Mouse (Mus musculus): ENCODE data around the gene Azin2. TPM values are rescaled to one million over a fixed set of nuclear protein-coding genes. Genes with fewer than 3 reads are reported as not detected.

Gene Azin2
- polyA plus RNA-seq, 1 experiment from 2014 or later = 21.3 TPM

GRCm38 (mm10) chr4:128976577-128976976, 14.3 kb upstream of the Azin2 start:
- Histone ChIP-seq H3K4me2 (replicated peaks) (no peak overlapping the region), H3K36me3 (no peaks in the 10 kb centered on the region)
- 92% methylated on average over 4 of the region's 4 CpGs for WGBS

DNA sequence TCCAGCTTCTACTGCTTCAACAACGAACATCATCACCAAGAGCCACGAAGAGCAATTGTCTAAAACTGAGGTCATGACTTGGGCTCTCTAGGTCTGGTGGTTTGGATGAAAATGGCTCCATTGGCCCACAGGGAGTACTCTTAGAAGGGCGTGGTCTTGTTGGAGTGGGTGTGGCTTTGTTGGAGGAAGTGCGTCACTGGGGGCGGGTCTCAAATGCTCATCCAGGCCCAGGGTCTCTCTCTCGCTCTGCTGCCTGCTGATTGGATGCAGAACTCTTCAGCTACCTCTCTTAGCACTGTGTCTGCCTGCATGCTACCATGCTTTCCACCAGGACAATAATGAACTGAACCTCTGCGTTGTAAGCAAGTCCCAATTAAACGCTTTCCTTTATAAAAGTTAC, 12.4 kb upstream of the Azin2 start:
- H3K27me3 ChIP-seq = no peaks in the 10 kb centered on the region
- 84% methylated on average over 8 of the region's 8 CpGs for WGBS
- no peak for ATAC-seq
- no peak overlapping the region for H3K27ac ChIP-seq
- no peak overlapping the region for H3K4me3 ChIP-seq (replicated peaks)
- no peak overlapping the region for H3K4me2 ChIP-seq (replicated peaks)
- no peaks in the 10 kb centered on the region for H3K4me1 ChIP-seq (replicated peaks)
- H3K9me3 ChIP-seq = no peaks in the 10 kb centered on the region
- H3K9ac ChIP-seq (replicated peaks) = no peak overlapping the region
- no peaks in the 10 kb centered on the region for H3K36me3 ChIP-seq

More at GRCm38 (mm10) chr4:128976577-128976976, 14.3 kb upstream of the Azin2 start:
- no peaks in the 10 kb centered on the region for H3K27me3 ChIP-seq
- no peaks in the 10 kb centered on the region for H3K4me1 ChIP-seq (replicated peaks)
- H3K27ac ChIP-seq = no peak overlapping the region
- no peaks in the 10 kb centered on the region for H3K9me3 ChIP-seq
- no peak overlapping the region for H3K4me3 ChIP-seq (replicated peaks)
- ATAC-seq = no peak
- H3K9ac ChIP-seq (replicated peaks) = no peak overlapping the region

DNA sequence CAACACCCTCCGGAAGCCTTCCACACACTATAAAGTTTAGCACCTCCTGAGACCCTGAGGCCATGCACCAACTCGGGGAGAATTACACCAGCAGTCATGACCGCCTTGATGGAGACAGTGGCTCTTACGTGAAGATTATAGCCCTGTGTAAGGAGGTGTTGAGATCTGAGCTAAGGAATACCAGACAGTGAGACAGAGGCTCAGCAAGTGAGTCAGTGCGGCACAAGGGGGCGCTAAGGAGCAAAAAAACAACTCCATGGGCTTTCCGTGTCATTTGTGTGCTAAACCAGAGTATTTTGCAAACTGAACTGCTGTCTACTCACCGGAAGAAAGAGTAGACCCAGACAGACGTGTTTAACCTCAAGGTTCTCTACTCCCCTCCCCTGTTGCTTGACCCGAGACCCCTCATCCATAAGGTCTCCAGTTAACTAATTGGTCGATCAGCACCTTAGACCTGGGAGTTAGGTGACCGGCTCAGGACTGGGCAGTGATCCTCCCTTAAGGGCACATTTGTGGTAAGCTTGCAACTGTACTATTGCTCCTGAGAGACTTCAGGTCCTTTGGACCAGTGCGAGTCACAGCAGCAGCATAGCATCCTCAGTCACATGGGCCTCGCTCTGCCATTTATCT, 8.9 kb upstream of the Azin2 start:
- ATAC-seq = peak; percentile 71
- 45% methylated on average over 14 of the region's 14 CpGs for WGBS
- H3K9ac ChIP-seq (replicated peaks) = no peak overlapping the region

DNA sequence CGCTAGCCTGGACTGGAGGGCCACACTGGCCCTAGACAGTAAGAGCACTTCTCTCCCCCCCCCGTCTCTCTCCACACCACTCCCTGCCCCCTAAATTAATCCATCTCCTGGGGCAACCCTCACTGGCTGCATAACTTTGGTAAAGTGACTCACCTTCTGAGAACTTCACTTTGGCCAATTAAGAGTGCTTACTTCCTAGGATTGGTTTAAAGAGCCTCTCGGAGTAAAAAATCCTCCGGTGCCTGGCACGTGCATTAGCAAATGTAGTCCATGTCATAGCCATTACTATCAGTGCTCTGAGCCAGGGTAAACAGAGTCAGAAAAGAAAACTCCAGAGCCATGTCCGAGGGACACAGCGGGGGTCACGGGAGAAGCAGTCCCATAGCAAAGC, 8.2 kb upstream of the Azin2 start:
- 78% methylated on average over 6 of the region's 8 CpGs for WGBS
- no peaks in the 10 kb centered on the region for H3K9me3 ChIP-seq

More for the DNA sequence above, 8.9 kb upstream of the Azin2 start:
- Histone ChIP-seq H3K4me1 (replicated peaks) (peaks cover 18% of the 10 kb centered on the region), H3K4me2 (replicated peaks) (no peak overlapping the region), H3K27ac (no peak overlapping the region), H3K36me3 (no peaks in the 10 kb centered on the region), H3K4me3 (replicated peaks) (no peak overlapping the region), H3K27me3 (no peaks in the 10 kb centered on the region), H3K9me3 (no peaks in the 10 kb centered on the region)

GRCm38 (mm10) chr4:128969607-128970416, 7.6 kb upstream of the Azin2 start:
- Histone ChIP-seq H3K27me3 (peaks cover 4% of the 10 kb centered on the region), H3K9ac (replicated peaks) (no peak overlapping the region), H3K4me2 (replicated peaks) (no peak overlapping the region), H3K9me3 (no peaks in the 10 kb centered on the region), H3K4me3 (replicated peaks) (no peak overlapping the region), H3K27ac (no peak overlapping the region), H3K36me3 (no peaks in the 10 kb centered on the region), H3K4me1 (replicated peaks) (peaks cover 18% of the 10 kb centered on the region)
- no peak for ATAC-seq
- 81% methylated on average over 18 of the region's 18 CpGs for WGBS

More for the DNA sequence above, 8.2 kb upstream of the Azin2 start:
- H3K4me1 ChIP-seq (replicated peaks) = peaks cover 18% of the 10 kb centered on the region
- no peaks in the 10 kb centered on the region for H3K27me3 ChIP-seq
- no peak overlapping the region for H3K9ac ChIP-seq (replicated peaks)
- H3K27ac ChIP-seq = no peak overlapping the region
- no peaks in the 10 kb centered on the region for H3K36me3 ChIP-seq
- H3K4me3 ChIP-seq (replicated peaks) = no peak overlapping the region
- no peak for ATAC-seq
- H3K4me2 ChIP-seq (replicated peaks) = no peak overlapping the region

GRCm38 (mm10) chr4:128969081-128969480, 6.8 kb upstream of the Azin2 start:
- ATAC-seq = no peak
- Histone ChIP-seq H3K4me3 (replicated peaks) (no peak overlapping the region), H3K9ac (replicated peaks) (no peak overlapping the region), H3K4me1 (replicated peaks) (peaks cover 18% of the 10 kb centered on the region), H3K9me3 (no peaks in the 10 kb centered on the region), H3K27me3 (peaks cover 6% of the 10 kb centered on the region), H3K36me3 (no peaks in the 10 kb centered on the region), H3K4me2 (replicated peaks) (no peak overlapping the region), H3K27ac (no peak overlapping the region)
- 80% methylated on average over 5 of the region's 5 CpGs for WGBS

GRCm38 (mm10) chr4:128966751-128967150, 4.5 kb upstream of the Azin2 start:
- Histone ChIP-seq H3K9ac (replicated peaks) (peak overlapping the region; percentile 37; the same call in 1 of the 2 replicates), H3K36me3 (no peaks in the 10 kb centered on the region), H3K4me1 (replicated peaks) (peaks cover 27% of the 10 kb centered on the region), H3K27me3 (peaks cover 6% of the 10 kb centered on the region), H3K4me2 (replicated peaks) (peak overlapping the region; percentile 28; the same call in 1 of the 2 replicates), H3K4me3 (replicated peaks) (no peak overlapping the region), H3K27ac (peak overlapping the region; percentile 69), H3K9me3 (no peaks in the 10 kb centered on the region)
- WGBS = 16% methylated on average over 7 of the region's 7 CpGs
- no peak for ATAC-seq

DNA sequence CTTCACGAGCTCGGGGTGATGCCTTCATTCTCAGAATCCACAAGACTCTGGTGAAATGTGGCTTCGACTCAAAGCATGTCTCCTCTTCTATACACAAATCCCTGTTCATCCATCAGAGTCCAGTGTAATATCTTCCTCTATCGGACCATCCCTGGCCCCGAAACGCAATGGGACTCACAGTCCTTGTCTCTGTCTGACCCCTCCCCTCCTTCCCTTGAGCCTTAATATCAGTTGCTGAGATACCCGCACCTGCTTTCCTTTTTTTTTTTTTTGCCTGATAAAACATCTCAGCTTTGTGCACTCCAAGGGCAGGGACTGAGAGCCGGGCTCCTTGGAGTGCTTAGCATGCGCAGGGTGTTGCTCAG, 666 bp upstream of the Azin2 start:
- no peaks in the 10 kb centered on the region for H3K9me3 ChIP-seq
- H3K27me3 ChIP-seq = peaks cover 14% of the 10 kb centered on the region
- WGBS = 3% methylated on average over 9 of the region's 9 CpGs
- peaks cover 43% of the 10 kb centered on the region for H3K4me1 ChIP-seq (replicated peaks)
- peak overlapping the region; percentile 72 for H3K27ac ChIP-seq
- H3K4me2 ChIP-seq (replicated peaks) = peak overlapping the region; percentile 92
- ATAC-seq = peak; percentile 10; the same call in 1 of the 2 replicates
- H3K4me3 ChIP-seq (replicated peaks) = peak overlapping the region; percentile 64
- peak overlapping the region; percentile 84 for H3K9ac ChIP-seq (replicated peaks)
- H3K36me3 ChIP-seq = no peaks in the 10 kb centered on the region

- WGBS = 5% methylated on average over 16 of the region's 16 CpGs
- H3K27ac ChIP-seq = no peak overlapping the region
- H3K9ac ChIP-seq (replicated peaks) = peak overlapping the region; percentile 84
- peaks cover 31% of the 10 kb centered on the region for H3K4me1 ChIP-seq (replicated peaks)
- no peaks in the 10 kb centered on the region for H3K9me3 ChIP-seq
- peak overlapping the region; percentile 92 for H3K4me2 ChIP-seq (replicated peaks)
- peaks cover 14% of the 10 kb centered on the region for H3K27me3 ChIP-seq
- ATAC-seq = no peak
- H3K4me3 ChIP-seq (replicated peaks) = peak overlapping the region; percentile 64
- no peaks in the 10 kb centered on the region for H3K36me3 ChIP-seq
These were observed 777 bp downstream of the Azin2 start for GRCm38 (mm10) chr4:128961301-128962028.

- Histone ChIP-seq H3K27me3 (peaks cover 9% of the 10 kb centered on the region), H3K9ac (replicated peaks) (no peak overlapping the region), H3K4me2 (replicated peaks) (no peak overlapping the region), H3K27ac (no peak overlapping the region), H3K4me1 (replicated peaks) (peaks cover 38% of the 10 kb centered on the region), H3K9me3 (no peaks in the 10 kb centered on the region), H3K4me3 (replicated peaks) (no peak overlapping the region), H3K36me3 (no peaks in the 10 kb centered on the region)
- ATAC-seq = no peak
- 92% methylated on average over 17 of the region's 17 CpGs for WGBS
These were observed 2.6 kb downstream of the Azin2 start for GRCm38 (mm10) chr4:128959676-128960075.

DNA sequence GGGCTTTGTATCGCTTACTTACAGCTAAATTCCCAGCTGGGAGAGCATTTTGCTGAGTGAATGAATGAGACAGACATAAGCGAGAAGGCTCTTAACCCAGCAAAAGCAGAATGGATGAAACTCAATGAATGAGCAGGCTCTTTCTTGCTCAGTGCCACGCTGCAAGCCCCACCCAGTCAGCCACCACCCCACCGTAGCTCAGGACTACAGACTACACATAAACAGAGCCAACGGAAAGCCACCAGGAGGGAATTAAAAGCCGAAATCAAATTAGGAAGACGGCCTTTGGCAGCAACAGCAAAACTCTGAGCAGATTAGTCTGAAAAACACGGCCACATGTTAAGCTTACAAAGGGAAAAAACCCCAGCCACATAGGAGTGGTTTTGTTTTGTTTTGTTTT, 3.4 kb downstream of the Azin2 start:
- WGBS = 51% methylated on average over 8 of the region's 8 CpGs
- no peak for ATAC-seq
- H3K9ac ChIP-seq (replicated peaks) = no peak overlapping the region
- H3K4me2 ChIP-seq (replicated peaks) = no peak overlapping the region
- H3K27ac ChIP-seq = no peak overlapping the region
- peaks cover 38% of the 10 kb centered on the region for H3K4me1 ChIP-seq (replicated peaks)
- no peaks in the 10 kb centered on the region for H3K36me3 ChIP-seq
- peaks cover 8% of the 10 kb centered on the region for H3K27me3 ChIP-seq
- no peak overlapping the region for H3K4me3 ChIP-seq (replicated peaks)
- H3K9me3 ChIP-seq = no peaks in the 10 kb centered on the region

GRCm38 (mm10) chr4:128958156-128958555, 4.1 kb downstream of the Azin2 start:
- H3K9me3 ChIP-seq = no peaks in the 10 kb centered on the region
- H3K9ac ChIP-seq (replicated peaks) = no peak overlapping the region
- H3K27ac ChIP-seq = no peak overlapping the region
- WGBS = 87% methylated on average over 11 of the region's 11 CpGs
- peaks cover 40% of the 10 kb centered on the region for H3K4me1 ChIP-seq (replicated peaks)
- peaks cover 8% of the 10 kb centered on the region for H3K27me3 ChIP-seq
- no peak overlapping the region for H3K4me3 ChIP-seq (replicated peaks)
- no peak overlapping the region for H3K4me2 ChIP-seq (replicated peaks)
- no peak for ATAC-seq
- no peaks in the 10 kb centered on the region for H3K36me3 ChIP-seq

Measured in midbrain, embryonic 13.5 days (tissue).